Mouse (Mus musculus): ENCODE results near the gene Togaram1.

DNA sequence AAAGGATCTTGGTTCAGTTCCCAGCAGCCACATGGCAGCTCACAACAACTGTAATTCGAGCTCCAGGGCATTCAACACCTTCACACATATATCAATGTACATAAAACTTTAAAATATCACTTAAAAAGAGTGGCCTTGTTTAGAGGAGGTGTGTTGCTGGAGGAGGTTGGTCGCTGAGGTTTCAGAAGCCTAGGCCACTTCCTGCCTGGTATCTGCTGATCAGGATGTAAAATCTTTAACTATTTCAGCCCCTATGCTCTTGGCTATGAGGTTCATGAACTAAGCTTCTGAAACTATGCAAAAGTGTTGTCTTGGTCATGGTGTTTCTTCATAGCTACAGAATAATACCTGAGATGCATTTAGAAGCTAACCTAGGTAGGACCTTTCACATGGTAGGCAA, 99.6 kb downstream of the Togaram1 start:
- no peak for TF ChIP-seq CEBPB (IDR thresholded peaks at IDR 0.05; ENCODE audit: insufficient read depth, poor library complexity, severe bottlenecking)
- no peak for TF ChIP-seq SRF (IDR thresholded peaks at IDR 0.05; ENCODE audit: control insufficient read depth, insufficient read length, low read depth)
- TF ChIP-seq MYOG (IDR thresholded peaks at IDR 0.05; ENCODE audit: control insufficient read depth in 1 of 3, insufficient read depth in 1 of 3, insufficient read length in 2 of 3, low read depth in 2 of 3) = no peak
- TF ChIP-seq POLR2A (IDR thresholded peaks at IDR 0.05; ENCODE audit: insufficient read length, low read depth) = no peak
- no peak for TF ChIP-seq MYOD1 (IDR thresholded peaks at IDR 0.05; ENCODE audit: control insufficient read depth in 1 of 3, insufficient read length in 2 of 3, low read depth in 2 of 3)
- no peak for TF ChIP-seq E2F4 (IDR thresholded peaks at IDR 0.05; ENCODE audit: insufficient read depth)
- no peak for TF ChIP-seq TCF12 (IDR thresholded peaks at IDR 0.05; ENCODE audit: insufficient read depth, poor library complexity, severe bottlenecking)
- TF ChIP-seq REST (IDR thresholded peaks at IDR 0.05; ENCODE audit: insufficient read depth, insufficient read length) = no peak
- no peak for TF ChIP-seq MAX (IDR thresholded peaks at IDR 0.05; ENCODE audit: low read depth)
- TF ChIP-seq TCF3 (IDR thresholded peaks at IDR 0.05; ENCODE audit: insufficient read length, low read depth) = no peak
